Mouse (Mus musculus) heart, adult 9 months (tissue): Measurements from ENCODE around the gene 4933425L06Rik.
A peak's percentile ranks its signal among the peaks of the same experiment; 100 is the strongest.

Source experiments
- DNase-seq, 2 experiments: peaks; one replicate each; pipeline ENCODE4 v3.0.0; 2022; ENCODE audit warnings: low spot score in 2 of 2

4933425L06Rik gene

GRCm38 (mm10) chr13:105081862-105082261 is at the start of gene 4933425L06Rik:
Gene 4933425L06Rik, plus strand, starts transcription at chr13:105082122.
- no peak for DNase-seq

GRCm38 (mm10) chr13:105037816-105038215 is 44.1 kb upstream of the 4933425L06Rik start:
- DNase-seq: no peak

- no peak for DNase-seq
Observed at GRCm38 (mm10) chr13:105038334-105038733, 43.6 kb upstream of the 4933425L06Rik start.

- no peak for DNase-seq
Observed at GRCm38 (mm10) chr13:105043882-105044281, 38.0 kb upstream of the 4933425L06Rik start.

- DNase-seq: no peak
Observed at GRCm38 (mm10) chr13:105047377-105047776, 34.5 kb upstream of the 4933425L06Rik start.

- DNase-seq: peak; percentile 7 to 24
Observed at GRCm38 (mm10) chr13:105048662-105049061, 33.3 kb upstream of the 4933425L06Rik start.

GRCm38 (mm10) chr13:105051432-105051831 is 30.5 kb upstream of the 4933425L06Rik start:
- DNase-seq: no peak

- DNase-seq: peak; percentile 15 to 32
Observed at GRCm38 (mm10) chr13:105053618-105054017, 28.3 kb upstream of the 4933425L06Rik start.

- DNase-seq: peak; percentile 25 to 43
Observed at GRCm38 (mm10) chr13:105054181-105054940, 27.6 kb upstream of the 4933425L06Rik start, which contains the start of gene Rgs7bp. Gene Rgs7bp, minus strand, starts transcription at chr13:105054930.

- DNase-seq: no peak
Observed at GRCm38 (mm10) chr13:105054941-105055309, 27.0 kb upstream of the 4933425L06Rik start.

- DNase-seq: peak; percentile 32 to 33
Observed at GRCm38 (mm10) chr13:105055374-105055773, 26.5 kb upstream of the 4933425L06Rik start.

- DNase-seq: no peak
Observed at GRCm38 (mm10) chr13:105066119-105066518, 15.8 kb upstream of the 4933425L06Rik start.

- DNase-seq: no peak
Observed at GRCm38 (mm10) chr13:105066890-105067845, 14.8 kb upstream of the 4933425L06Rik start.

- no peak for DNase-seq
Observed at GRCm38 (mm10) chr13:105089276-105089675, 7.4 kb downstream of the 4933425L06Rik start.

GRCm38 (mm10) chr13:105096316-105096715 is 14.4 kb downstream of the 4933425L06Rik start:
- DNase-seq: no peak

GRCm38 (mm10) chr13:105100705-105101104 is 18.8 kb downstream of the 4933425L06Rik start:
- no peak for DNase-seq

GRCm38 (mm10) chr13:105104385-105104784 is 22.5 kb downstream of the 4933425L06Rik start:
- no peak for DNase-seq

GRCm38 (mm10) chr13:105111599-105111998 is 29.7 kb downstream of the 4933425L06Rik start:
- no peak for DNase-seq

GRCm38 (mm10) chr13:105121617-105122016 is 39.7 kb downstream of the 4933425L06Rik start:
- no peak for DNase-seq

- no peak for DNase-seq
Observed at GRCm38 (mm10) chr13:105122092-105122491, 40.2 kb downstream of the 4933425L06Rik start.

- DNase-seq: no peak
Observed at GRCm38 (mm10) chr13:105130080-105130479, 48.2 kb downstream of the 4933425L06Rik start.

- no peak for DNase-seq
Observed at GRCm38 (mm10) chr13:105132370-105132769, 50.4 kb downstream of the 4933425L06Rik start.
